9 mouse cellular contexts compared by ENCODE assay signal in genomic region chr7:130834958-130835861, GRCm38 (mm10). TPM values are rescaled to one million over a fixed set of nuclear protein-coding genes. Genes with fewer than 3 reads are reported as not detected.
DNase-seq lines count a peak whose midpoint lies in the region; ATAC-seq and TF ChIP-seq lines count a peak whose summit lies in the region.
"Had no signal": no experiment of that assay in that cellular context is flagged by ENCODE, and none has a peak within 500 bp of the region (broad histone marks: within the 10 kb centered on the region; RNA-seq: fewer than 3 reads in every experiment).

No protein-coding gene starts in this region.

- peaks cover 29% of the 10 kb centered on the region for H3K4me1 ChIP-seq in forebrain, embryonic 11.5 days (replicated peaks; ENCODE audit: control insufficient read depth, insufficient read depth, low read length)
- peaks cover 43% of the 10 kb centered on the region for H3K4me1 ChIP-seq in forebrain, embryonic 12.5 days
- peaks cover 12% of the 10 kb centered on the region; the same call in 1 of the 2 replicates for H3K4me1 ChIP-seq in heart, postnatal 0 days (ENCODE audit: control insufficient read depth, insufficient read depth)
- H3K4me1 ChIP-seq in neural tube, embryonic 12.5 days = peaks cover 45% of the 10 kb centered on the region

- 5% methylated on average over 18 of the region's 18 CpGs for WGBS in forebrain, embryonic 11.5 days
- 4% methylated on average over 18 of the region's 18 CpGs for WGBS in forebrain, embryonic 12.5 days
- WGBS in heart, postnatal 0 days = 31% methylated on average over 18 of the region's 18 CpGs
- 3% methylated on average over 18 of the region's 18 CpGs for WGBS in neural tube, embryonic 12.5 days

- H3K27me3 ChIP-seq in forebrain, embryonic 11.5 days (ENCODE audit: control insufficient read depth, insufficient read depth, low read length) = peaks cover 45% of the 10 kb centered on the region
- H3K27me3 ChIP-seq in forebrain, embryonic 12.5 days = peaks cover 84% of the 10 kb centered on the region
- H3K27me3 ChIP-seq in heart, postnatal 0 days (ENCODE audit: control insufficient read depth, insufficient read depth, low read length) = no peaks in the 10 kb centered on the region; the same call in 1 of the 2 replicates
- H3K27me3 ChIP-seq in neural tube, embryonic 12.5 days (replicated peaks) = no peaks in the 10 kb centered on the region; the same call in 1 of the 2 replicates

- TF ChIP-seq EP300 in heart, postnatal 0 days (IDR thresholded peaks at IDR 0.05; ENCODE audit: low read depth) = no peak

- DNase-seq in forebrain, embryonic 11.5 days (ENCODE audit: low spot score) = peak; percentile 63
- peak; percentile 46 for DNase-seq in cerebellum, adult 8-10 months
- peak; percentile 31 for DNase-seq in heart, postnatal 0 days (ENCODE audit: low spot score)
- peak; percentile 63 to 75 for DNase-seq in kidney, postnatal 4 days
- no peak for DNase-seq in spleen, postnatal 4 days (ENCODE audit: low spot score in 2 of 2)
- DNase-seq in testis, postnatal 10 days (ENCODE audit: low spot score) = no peak

- no peak overlapping the region for H3K4me3 ChIP-seq in forebrain, embryonic 11.5 days (ENCODE audit: low read depth, low read length)
- H3K4me3 ChIP-seq in forebrain, embryonic 12.5 days (replicated peaks) = no peak overlapping the region
- no peak overlapping the region for H3K4me3 ChIP-seq in heart, postnatal 0 days (ENCODE audit: low read depth, low read length)
- no peak overlapping the region for H3K4me3 ChIP-seq in neural tube, embryonic 12.5 days
- H3K4me3 ChIP-seq: erythroblast, embryonic 14.5 days had no signal

- H3K9me3 ChIP-seq in forebrain, embryonic 11.5 days (ENCODE audit: control insufficient read depth, low read length) = no peaks in the 10 kb centered on the region
- H3K9me3 ChIP-seq in forebrain, embryonic 12.5 days = no peaks in the 10 kb centered on the region
- H3K9me3 ChIP-seq in heart, postnatal 0 days (replicated peaks; ENCODE audit: control insufficient read depth, low read length) = no peaks in the 10 kb centered on the region
- H3K9me3 ChIP-seq in neural tube, embryonic 12.5 days = no peaks in the 10 kb centered on the region

- TF ChIP-seq CTCF in heart, postnatal 0 days (IDR thresholded peaks at IDR 0.05; ENCODE audit: low read depth) = no peak

- H3K9ac ChIP-seq in forebrain, embryonic 11.5 days (ENCODE audit: low read length) = no peak overlapping the region
- H3K9ac ChIP-seq in forebrain, embryonic 12.5 days = no peak overlapping the region; the same call in 1 of the 2 replicates
- H3K9ac ChIP-seq in heart, postnatal 0 days (replicated peaks; ENCODE audit: low read depth, low read length) = no peak overlapping the region
- no peak overlapping the region for H3K9ac ChIP-seq in neural tube, embryonic 12.5 days

- no peak for ATAC-seq in forebrain, embryonic 11.5 days (replicated peaks; ENCODE audit: low FRiP score)
- ATAC-seq in forebrain, embryonic 12.5 days (ENCODE audit: low FRiP score) = no peak
- no peak for ATAC-seq in heart, postnatal 0 days (ENCODE audit: insufficient read depth, low read depth)
- ATAC-seq in neural tube, embryonic 12.5 days (ENCODE audit: low FRiP score, low read depth) = peak; percentile 32

- H3K36me3 ChIP-seq in forebrain, embryonic 11.5 days (ENCODE audit: control insufficient read depth, insufficient read depth, low read length) = no peaks in the 10 kb centered on the region
- H3K36me3 ChIP-seq in forebrain, embryonic 12.5 days (replicated peaks) = no peaks in the 10 kb centered on the region
- no peaks in the 10 kb centered on the region for H3K36me3 ChIP-seq in heart, postnatal 0 days (replicated peaks; ENCODE audit: control insufficient read depth, insufficient read depth, low read length)
- H3K36me3 ChIP-seq in neural tube, embryonic 12.5 days = no peaks in the 10 kb centered on the region

- no peak overlapping the region for H3K27ac ChIP-seq in forebrain, embryonic 11.5 days (ENCODE audit: low read depth, low read length)
- no peak overlapping the region for H3K27ac ChIP-seq in forebrain, embryonic 12.5 days
- 0 out of 2 replicates have a peak overlapping the region, but pooled peaks have one; percentile 8 for H3K27ac ChIP-seq in heart, postnatal 0 days (ENCODE audit: low read depth)
- no peak overlapping the region for H3K27ac ChIP-seq in neural tube, embryonic 12.5 days

- no peak overlapping the region for H3K4me2 ChIP-seq in forebrain, embryonic 11.5 days (ENCODE audit: low read depth, low read length, severe bottlenecking)
- H3K4me2 ChIP-seq in forebrain, embryonic 12.5 days = no peak overlapping the region; the same call in 1 of the 2 replicates
- no peak overlapping the region for H3K4me2 ChIP-seq in heart, postnatal 0 days (ENCODE audit: low read depth, low read length)
- H3K4me2 ChIP-seq in neural tube, embryonic 12.5 days (replicated peaks) = peak overlapping the region; percentile 36

RNA-seq across cellular contexts. Expression of gene Plekha1, which starts 30.3 kb away (rescaled TPM):
- polyA plus RNA-seq in forebrain, embryonic 11.5 days (2014; fragmentation: Nextera tagmentation; extraction: Ambion mirVana) = 31.4 and 32.2 TPM in 2 replicates
- 32.1 and 34.9 TPM in 2 replicates for polyA plus RNA-seq in forebrain, embryonic 12.5 days (2016; fragmentation: Nextera tagmentation; extraction: Ambion mirVana)
- 60.5 and 67.5 TPM in 2 replicates for total RNA-seq in heart, postnatal 0 days (2014; rRNA removed; ENCODE audit: low replicate concordance)
- polyA plus RNA-seq in heart, postnatal 0 days (2015; fragmentation: Nextera tagmentation; extraction: Ambion mirVana) = 38.0 and 43.6 TPM in 2 replicates
- 57.2 and 62.0 TPM in 2 replicates for polyA plus RNA-seq in neural tube, embryonic 12.5 days (2016; fragmentation: Nextera tagmentation; extraction: Ambion mirVana)
- polyA plus RNA-seq: erythroblast, embryonic 14.5 days had no signal

Comparison
In these comparisons a context has a peak if more than half of its experiments do, and no peak if none do; other contexts are left out.
1. DNase-seq: peak in forebrain, embryonic 11.5 days (single experiment), cerebellum, adult 8-10 months (single experiment), heart, postnatal 0 days (single experiment) and kidney, postnatal 4 days (2 of 2); none in spleen, postnatal 4 days (0 of 2) and testis, postnatal 10 days (single experiment).